Mouse (Mus musculus): ENCODE results near the gene Trim17. TPM values are rescaled to one million over a fixed set of nuclear protein-coding genes. Genes with fewer than 3 reads are reported as not detected.

Gene Trim17
- polyA plus RNA-seq (2015; fragmentation: Nextera tagmentation; extraction: Ambion mirVana): 0.15 and 0.35 TPM in 2 replicates

DNA sequence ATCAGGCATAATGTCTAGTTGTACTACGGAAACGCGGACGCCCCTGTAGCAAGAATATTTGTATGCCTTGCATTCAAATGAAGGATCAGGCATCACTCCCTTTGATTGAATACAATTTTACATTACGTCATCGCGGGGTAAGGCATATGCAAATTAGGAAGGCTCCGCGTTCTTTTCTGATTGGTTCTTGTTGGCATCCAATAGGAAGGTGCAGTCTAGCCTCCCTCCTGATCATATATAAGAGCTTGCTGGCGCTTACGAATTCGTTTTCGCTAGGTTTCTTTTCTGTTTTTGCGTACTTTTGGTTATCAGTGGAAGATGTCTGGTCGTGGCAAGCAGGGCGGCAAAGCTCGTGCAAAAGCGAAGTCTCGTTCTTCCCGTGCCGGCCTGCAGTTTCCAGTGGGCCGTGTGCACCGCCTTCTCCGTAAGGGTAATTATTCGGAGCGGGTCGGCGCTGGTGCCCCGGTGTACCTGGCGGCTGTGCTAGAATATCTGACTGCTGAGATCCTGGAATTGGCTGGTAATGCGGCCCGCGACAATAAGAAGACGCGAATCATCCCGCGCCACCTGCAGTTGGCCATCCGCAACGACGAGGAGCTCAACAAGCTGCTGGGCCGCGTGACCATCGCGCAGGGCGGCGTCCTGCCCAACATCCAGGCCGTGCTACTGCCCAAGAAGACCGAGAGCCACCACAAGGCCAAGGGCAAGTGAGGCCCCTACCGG lies at the start of gene Trim17, which contains the start of gene Hist3h2a:
Gene Trim17, plus strand, starts transcription at position 266 of the 723 bp plus-strand sequence.
Gene Hist3h2a, plus strand, starts transcription at position 266 of the 723 bp plus-strand sequence.
- Histone ChIP-seq H3K9ac (ENCODE audit: low read depth, low read length) (peak within 1 kb of the TSS; percentile 86), H3K4me1 (ENCODE audit: control insufficient read depth, insufficient read depth, low read length) (peaks cover 30% of the 10 kb centered on the region), H3K27me3 (replicated peaks; ENCODE audit: control insufficient read depth, insufficient read depth, low read length) (no peaks in the 10 kb centered on the region), H3K4me3 (ENCODE audit: low read length) (peak within 1 kb of the TSS; percentile 66), H3K9me3 (ENCODE audit: control insufficient read depth, low read length) (no peaks in the 10 kb centered on the region), H3K4me2 (ENCODE audit: low read depth, low read length) (peak within 1 kb of the TSS; percentile 96), H3K27ac (ENCODE audit: low read length) (peak within 1 kb of the TSS; percentile 99), H3K36me3 (ENCODE audit: control insufficient read depth, insufficient read depth, low read length) (peaks cover 6% of the 10 kb centered on the region; the same call in 1 of the 2 replicates)
- ATAC-seq: peak; percentile 94
- WGBS: under 1% methylated on average over 49 of the region's 49 CpGs

- ATAC-seq: no peak
- Histone ChIP-seq H3K36me3 (ENCODE audit: control insufficient read depth, insufficient read depth, low read length) (peaks cover 9% of the 10 kb centered on the region), H3K4me2 (ENCODE audit: low read depth, low read length) (no peak overlapping the region), H3K4me3 (ENCODE audit: low read length) (no peak overlapping the region), H3K9me3 (ENCODE audit: control insufficient read depth, low read length) (no peaks in the 10 kb centered on the region), H3K27ac (ENCODE audit: low read length) (no peak overlapping the region), H3K27me3 (replicated peaks; ENCODE audit: control insufficient read depth, insufficient read depth, low read length) (no peaks in the 10 kb centered on the region), H3K4me1 (ENCODE audit: control insufficient read depth, insufficient read depth, low read length) (no peaks in the 10 kb centered on the region), H3K9ac (ENCODE audit: low read depth, low read length) (no peak overlapping the region)
- 57% methylated on average over 6 of the region's 6 CpGs for WGBS
These were observed 49.6 kb upstream of the Trim17 start for GRCm38 (mm10) chr11:58904838-58905237.

GRCm38 (mm10) chr11:58913776-58914175 lies 40.7 kb upstream of the Trim17 start:
- H3K9me3 ChIP-seq (ENCODE audit: control insufficient read depth, low read length): no peaks in the 10 kb centered on the region
- no peak overlapping the region for H3K4me3 ChIP-seq (ENCODE audit: low read length)
- no peaks in the 10 kb centered on the region for H3K27me3 ChIP-seq (replicated peaks; ENCODE audit: control insufficient read depth, insufficient read depth, low read length)
- 0 out of 2 replicates have a peak, but pooled peaks have one; percentile 45 for ATAC-seq
- no peak overlapping the region for H3K9ac ChIP-seq (ENCODE audit: low read depth, low read length)
- H3K27ac ChIP-seq (ENCODE audit: low read length): no peak overlapping the region
- 88% methylated on average over 1 of the region's 1 CpGs for WGBS
- H3K36me3 ChIP-seq (ENCODE audit: control insufficient read depth, insufficient read depth, low read length): no peaks in the 10 kb centered on the region
- H3K4me2 ChIP-seq (ENCODE audit: low read depth, low read length): no peak overlapping the region
- 0 out of 2 replicates have a peak, but pooled peaks cover 3% of the 10 kb centered on the region for H3K4me1 ChIP-seq (ENCODE audit: control insufficient read depth, insufficient read depth, low read length)

- peak; percentile 58; the same call in 1 of the 2 replicates for ATAC-seq
- 9% methylated on average over 17 of the region's 17 CpGs for WGBS
- Histone ChIP-seq H3K9me3 (ENCODE audit: control insufficient read depth, low read length) (no peaks in the 10 kb centered on the region), H3K27ac (ENCODE audit: low read length) (no peak overlapping the region), H3K4me3 (ENCODE audit: low read length) (peak overlapping the region; percentile 44), H3K4me1 (ENCODE audit: control insufficient read depth, insufficient read depth, low read length) (0 out of 2 replicates have a peak, but pooled peaks cover 3% of the 10 kb centered on the region), H3K27me3 (replicated peaks; ENCODE audit: control insufficient read depth, insufficient read depth, low read length) (no peaks in the 10 kb centered on the region), H3K4me2 (ENCODE audit: low read depth, low read length) (peak overlapping the region; percentile 70), H3K36me3 (ENCODE audit: control insufficient read depth, insufficient read depth, low read length) (no peaks in the 10 kb centered on the region), H3K9ac (ENCODE audit: low read depth, low read length) (peak overlapping the region; percentile 67)
These were observed 39.9 kb upstream of the Trim17 start for GRCm38 (mm10) chr11:58914461-58915028.

DNA sequence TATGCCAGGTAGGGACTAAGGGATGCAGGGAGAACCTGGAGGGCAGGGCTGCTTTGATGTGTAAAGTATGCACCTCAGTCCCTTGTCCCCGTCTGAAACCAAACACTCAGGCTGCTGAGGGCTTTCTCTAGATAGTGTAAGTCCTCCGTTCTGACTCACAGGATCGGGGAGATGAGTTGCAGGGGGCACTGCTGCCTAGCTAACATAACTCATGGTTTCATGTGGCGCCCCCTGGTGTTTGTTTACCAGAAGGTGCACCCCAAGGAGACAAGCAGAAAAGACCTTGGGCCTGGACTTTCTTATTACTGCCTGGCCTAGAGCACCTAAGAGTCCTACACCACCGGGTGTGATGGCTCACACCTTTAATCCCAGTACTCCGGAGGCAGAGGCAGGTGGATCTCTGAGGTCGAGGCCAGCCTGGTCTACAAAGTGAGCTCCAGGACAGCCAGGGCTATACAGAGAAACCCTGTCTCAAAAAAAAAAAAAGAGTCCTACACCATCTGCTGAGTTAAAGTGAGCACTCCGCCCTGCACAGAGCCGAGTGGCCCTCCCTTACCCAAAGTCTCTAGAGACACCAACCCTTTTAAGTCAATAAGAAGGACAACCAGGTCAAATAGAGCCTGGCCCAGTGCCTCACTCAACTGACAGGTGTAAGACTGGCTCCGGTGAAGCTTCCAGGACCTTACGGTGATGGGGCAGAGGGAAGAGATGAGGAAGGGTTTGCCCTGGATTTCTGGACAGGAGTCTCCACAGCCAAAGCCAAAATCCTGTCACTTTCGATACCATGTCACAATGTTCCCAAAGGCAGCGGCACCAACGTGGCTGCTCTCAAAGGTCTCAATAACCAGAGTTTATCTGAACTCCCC lies 37.4 kb upstream of the Trim17 start:
- Histone ChIP-seq H3K27me3 (replicated peaks; ENCODE audit: control insufficient read depth, insufficient read depth, low read length) (no peaks in the 10 kb centered on the region), H3K27ac (ENCODE audit: low read length) (no peak overlapping the region), H3K4me2 (ENCODE audit: low read depth, low read length) (no peak overlapping the region), H3K4me3 (ENCODE audit: low read length) (no peak overlapping the region), H3K9ac (ENCODE audit: low read depth, low read length) (no peak overlapping the region), H3K9me3 (ENCODE audit: control insufficient read depth, low read length) (no peaks in the 10 kb centered on the region), H3K36me3 (ENCODE audit: control insufficient read depth, insufficient read depth, low read length) (no peaks in the 10 kb centered on the region), H3K4me1 (ENCODE audit: control insufficient read depth, insufficient read depth, low read length) (0 out of 2 replicates have a peak, but pooled peaks cover 3% of the 10 kb centered on the region)
- 50% methylated on average over 14 of the region's 14 CpGs for WGBS
- ATAC-seq: peak; percentile 39; the same call in 1 of the 2 replicates

DNA sequence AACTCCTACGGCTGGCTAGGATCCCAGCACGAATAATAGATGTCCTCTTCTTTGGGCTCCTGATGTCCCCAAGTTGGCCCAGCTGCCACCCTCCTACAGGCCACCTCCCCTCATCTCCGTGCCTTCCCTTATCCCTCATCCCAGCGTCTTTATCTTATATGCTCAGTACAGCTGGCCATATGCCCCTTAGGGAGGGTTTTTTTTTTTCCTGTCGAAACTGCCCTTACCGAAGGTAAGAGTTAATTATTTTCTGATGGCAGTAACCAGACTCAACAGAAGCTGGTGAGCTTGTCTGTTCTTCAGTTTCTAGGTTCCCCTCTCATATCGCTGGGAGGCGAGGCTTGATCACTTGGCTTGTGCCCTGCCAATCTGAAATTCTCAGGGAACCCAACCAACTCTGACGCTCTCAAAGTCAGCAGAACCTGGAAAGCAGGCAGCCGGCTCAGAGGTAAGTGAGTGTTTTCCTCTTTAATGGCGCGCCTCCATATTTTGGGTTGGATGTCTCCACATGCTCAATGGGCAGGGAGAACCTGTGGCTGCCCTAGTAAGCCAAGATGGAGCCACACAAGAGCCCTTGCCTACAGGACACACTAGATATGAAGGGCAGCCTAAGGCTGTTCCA lies 36.6 kb upstream of the Trim17 start, which contains the start of gene Btnl10:
Gene Btnl10, plus strand, starts transcription at position 164 of the 622 bp plus-strand sequence.
- H3K27me3 ChIP-seq (replicated peaks; ENCODE audit: control insufficient read depth, insufficient read depth, low read length): no peaks in the 10 kb centered on the region
- no peaks in the 10 kb centered on the region for H3K36me3 ChIP-seq (ENCODE audit: control insufficient read depth, insufficient read depth, low read length)
- no peaks in the 10 kb centered on the region for H3K9me3 ChIP-seq (ENCODE audit: control insufficient read depth, low read length)
- H3K4me2 ChIP-seq (ENCODE audit: low read depth, low read length): no peak within 1 kb of the TSS
- H3K9ac ChIP-seq (ENCODE audit: low read depth, low read length): no peak within 1 kb of the TSS
- H3K4me1 ChIP-seq (ENCODE audit: control insufficient read depth, insufficient read depth, low read length): 0 out of 2 replicates have a peak, but pooled peaks cover 3% of the 10 kb centered on the region
- H3K4me3 ChIP-seq (ENCODE audit: low read length): no peak within 1 kb of the TSS
- ATAC-seq: no peak
- no peak within 1 kb of the TSS for H3K27ac ChIP-seq (ENCODE audit: low read length)
- 81% methylated on average over 12 of the region's 12 CpGs for WGBS

- Histone ChIP-seq H3K4me1 (ENCODE audit: control insufficient read depth, insufficient read depth, low read length) (0 out of 2 replicates have a peak, but pooled peaks cover 3% of the 10 kb centered on the region), H3K27me3 (replicated peaks; ENCODE audit: control insufficient read depth, insufficient read depth, low read length) (no peaks in the 10 kb centered on the region), H3K4me2 (ENCODE audit: low read depth, low read length) (no peak overlapping the region), H3K4me3 (ENCODE audit: low read length) (no peak overlapping the region), H3K27ac (ENCODE audit: low read length) (no peak overlapping the region), H3K36me3 (ENCODE audit: control insufficient read depth, insufficient read depth, low read length) (no peaks in the 10 kb centered on the region), H3K9ac (ENCODE audit: low read depth, low read length) (no peak overlapping the region), H3K9me3 (ENCODE audit: control insufficient read depth, low read length) (no peaks in the 10 kb centered on the region)
- WGBS: 69% methylated on average over 5 of the region's 5 CpGs
- no peak for ATAC-seq
These were observed 35.7 kb upstream of the Trim17 start for GRCm38 (mm10) chr11:58918759-58919158.

GRCm38 (mm10) chr11:58922420-58922819 lies 32.1 kb upstream of the Trim17 start:
- H3K4me2 ChIP-seq (ENCODE audit: low read depth, low read length): no peak overlapping the region
- 80% methylated on average over 9 of the region's 9 CpGs for WGBS
- no peaks in the 10 kb centered on the region for H3K9me3 ChIP-seq (ENCODE audit: control insufficient read depth, low read length)
- ATAC-seq: no peak
- H3K27ac ChIP-seq (ENCODE audit: low read length): no peak overlapping the region
- no peaks in the 10 kb centered on the region for H3K27me3 ChIP-seq (replicated peaks; ENCODE audit: control insufficient read depth, insufficient read depth, low read length)
- H3K4me3 ChIP-seq (ENCODE audit: low read length): no peak overlapping the region
- no peak overlapping the region for H3K9ac ChIP-seq (ENCODE audit: low read depth, low read length)
- no peaks in the 10 kb centered on the region for H3K4me1 ChIP-seq (ENCODE audit: control insufficient read depth, insufficient read depth, low read length)
- no peaks in the 10 kb centered on the region for H3K36me3 ChIP-seq (ENCODE audit: control insufficient read depth, insufficient read depth, low read length)
